Mouse (Mus musculus) urinary bladder, adult 2 months (tissue): ENCODE results near the gene 4933403O08Rik. TPM values are rescaled to one million over a fixed set of nuclear protein-coding genes. Genes with fewer than 3 reads are reported as not detected.

ENCODE experiments used
- DNase-seq: peaks from one replicate; pipeline ENCODE4 v3.0.0; 2022; ENCODE audit warnings: low spot score
- polyA plus RNA-seq: library from polyadenylated mRNA; depleted of rRNA; stranded (reverse); fragments of >200 nt; gene quantifications from 2 replicates; pipeline ENCODE4 v1.2.3, GENCODE M21; 2012; rRNA removed

Gene 4933403O08Rik
- polyA plus RNA-seq: not detected in 2 replicates

DNA sequence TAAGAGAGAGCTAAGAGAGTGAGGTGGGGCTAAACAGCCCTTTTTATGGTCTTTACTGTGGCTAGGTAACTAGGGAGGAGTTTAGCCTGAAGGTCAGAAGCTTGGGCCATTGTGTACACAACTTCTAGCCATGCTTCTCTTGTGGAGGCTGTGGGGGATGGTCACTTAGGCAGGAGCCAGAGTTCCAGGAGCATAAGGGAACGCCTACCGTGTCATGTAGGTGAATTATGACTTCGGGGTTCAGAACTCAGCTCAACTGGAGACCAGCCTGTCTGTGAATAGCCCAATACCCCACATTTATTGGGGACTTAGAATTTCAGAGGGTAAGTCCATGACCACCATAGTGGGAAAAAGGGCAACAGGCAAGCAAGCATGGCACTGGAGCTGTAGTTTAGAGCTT, at the start of gene 4933403O08Rik:
Gene 4933403O08Rik (plus strand): TSS at position 301 of the 400 bp plus-strand sequence.
- no peak for DNase-seq

DNA sequence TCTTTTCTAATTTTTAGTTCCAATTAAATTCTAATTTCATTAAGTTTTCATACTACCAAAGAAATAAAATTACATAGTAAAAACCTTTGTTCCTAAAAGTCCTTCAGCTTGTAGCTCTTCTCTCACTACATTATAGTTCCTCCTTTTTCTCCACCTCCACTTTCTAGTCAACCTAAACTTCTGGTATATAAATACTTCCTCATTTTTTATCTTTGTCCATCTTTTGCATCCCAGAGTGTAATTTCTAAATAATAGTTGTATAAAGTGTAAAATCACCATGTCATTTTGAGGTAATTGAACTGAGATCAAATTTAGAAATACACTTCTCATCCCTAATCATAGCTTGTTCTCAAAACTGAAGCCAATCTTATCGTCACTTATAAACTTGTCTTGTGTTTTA, 4.1 kb downstream of the 4933403O08Rik start:
- DNase-seq: no peak

- no peak for DNase-seq
Observed at GRCm38 (mm10) chrX:112255513-112255912, 16.7 kb downstream of the 4933403O08Rik start.

DNA sequence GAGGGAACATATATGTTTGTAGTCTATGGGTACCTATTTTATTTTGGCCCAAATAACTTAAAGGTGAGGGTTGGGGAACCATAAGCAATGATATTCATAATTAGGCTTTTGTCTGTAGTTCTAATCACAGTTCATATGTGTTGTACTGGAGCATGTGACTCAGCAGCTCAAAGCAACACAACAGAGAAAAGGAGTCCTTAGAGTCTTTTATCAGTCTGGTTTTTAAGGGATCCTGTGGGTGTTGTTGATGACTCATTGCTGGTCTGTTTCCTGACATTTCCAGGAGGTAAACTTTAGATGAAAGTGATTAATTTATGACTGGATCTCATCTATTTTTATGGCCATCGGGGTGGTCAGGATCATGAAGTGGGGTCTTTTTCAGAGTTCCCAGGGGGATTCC, 34.7 kb downstream of the 4933403O08Rik start:
- DNase-seq: no peak

Other genes with a start within 250 kb of the 4933403O08Rik start
- gene Tex16, start 228.0 kb upstream of the 4933403O08Rik start, polyA plus RNA-seq: not detected in 2 replicates
- gene Apool, start 72.3 kb downstream of the 4933403O08Rik start, polyA plus RNA-seq: 16.7 and 16.9 TPM in 2 replicates
- gene Satl1, start 167.7 kb downstream of the 4933403O08Rik start, polyA plus RNA-seq: not detected in 2 replicates